Mouse (Mus musculus) testis, postnatal 14 days (tissue): ENCODE data around the gene Amfr.

Source experiments
- DNase-seq: peaks from one replicate; pipeline ENCODE4 v3.0.0; 2021; ENCODE audit warnings: low spot score

Amfr gene

GRCm38 (mm10) chr8:93932873-93933272, 79.8 kb downstream of the Amfr start:
- peak; percentile 37 for DNase-seq

DNA sequence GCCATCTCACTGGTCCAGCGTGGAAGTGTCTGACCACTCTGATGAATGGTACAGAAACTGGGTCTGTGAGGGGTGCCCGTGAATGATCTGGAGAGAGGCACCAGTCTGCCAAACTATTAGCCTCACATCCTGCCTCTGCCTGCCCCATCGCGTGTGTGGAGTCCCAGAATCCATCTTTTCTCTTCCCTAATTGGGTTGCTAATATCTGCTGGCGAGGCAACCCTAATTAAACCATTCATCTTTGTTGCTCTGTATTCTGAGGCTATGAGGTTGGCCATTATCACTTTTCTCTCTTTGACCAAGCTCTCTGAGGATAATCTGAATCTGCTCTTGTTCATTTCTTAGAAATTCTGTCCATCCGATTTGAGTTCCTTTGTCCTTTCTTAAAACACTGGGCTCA, 81.3 kb downstream of the Amfr start:
- DNase-seq = no peak

DNA sequence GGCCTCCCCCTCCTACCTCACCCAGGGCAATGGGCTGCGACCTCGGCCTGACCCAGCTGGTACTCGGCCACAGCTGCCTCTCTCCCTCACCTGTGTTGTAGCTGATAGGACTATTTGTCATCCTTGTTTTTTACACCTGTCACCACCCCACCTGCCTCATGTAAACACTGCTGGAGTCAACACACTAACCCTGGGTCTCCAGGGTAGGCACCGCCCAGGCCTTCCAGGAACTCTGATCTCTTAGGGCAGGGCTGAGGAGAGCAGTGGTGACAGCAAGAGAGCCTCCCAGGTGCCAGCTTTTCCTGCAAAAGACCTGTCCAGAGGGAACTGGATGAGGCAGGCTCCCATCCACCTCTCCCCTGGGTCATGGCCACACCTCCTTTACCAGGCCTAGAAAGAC, 83.4 kb downstream of the Amfr start:
- DNase-seq = no peak

GRCm38 (mm10) chr8:93925513-93925912, 87.1 kb downstream of the Amfr start:
- no peak for DNase-seq

DNA sequence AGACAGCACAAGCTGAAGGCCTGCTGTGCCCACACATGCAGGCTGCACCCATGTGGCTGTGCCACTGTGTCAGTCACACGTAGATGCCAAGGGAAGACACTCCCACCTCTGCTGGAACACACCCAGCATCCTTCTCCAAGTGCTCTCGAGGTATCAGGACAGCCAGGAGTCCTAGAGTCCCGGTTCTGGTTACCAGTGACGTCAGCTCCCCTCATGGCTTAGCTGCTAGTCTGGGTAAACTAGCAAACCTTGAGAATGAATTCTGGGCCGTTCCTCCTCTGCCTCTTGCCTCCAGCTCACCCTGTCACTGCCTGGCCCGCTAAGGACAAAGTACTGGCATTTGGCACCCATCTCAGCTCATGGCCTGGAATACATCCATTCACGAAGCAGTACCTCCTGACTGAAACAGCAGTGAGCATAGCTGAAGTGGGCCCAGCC, 88.7 kb downstream of the Amfr start:
- no peak for DNase-seq
